In genomic region chr17:81546012-81546411, GRCm38 (mm10) we compare ENCODE assay signal across 26 mouse cellular contexts.
"Had no signal": no experiment of that assay in that cellular context is flagged by ENCODE, and none has a peak within 500 bp of the region (broad histone marks: within the 10 kb centered on the region; RNA-seq: fewer than 3 reads in every experiment).

No protein-coding gene starts in this region.

- H3K4me3 ChIP-seq: gastrocnemius, adult 2 months; heart, embryonic 10.5 days; heart, embryonic 12.5 days; hindbrain, embryonic 10.5 days; hindbrain, embryonic 12.5 days; intestine, embryonic 15.5 days; layer of hippocampus, adult 2 months; limb, embryonic 10.5 days; limb, embryonic 12.5 days; liver, embryonic 13.5 days; liver, embryonic 15.5 days had no signal

- DNase-seq: gastrocnemius, adult 2 months; gastrocnemius, postnatal 10 days; gastrocnemius, postnatal 25 days; heart, adult 18-20 months; heart, postnatal 10 days; heart, postnatal 4 days; kidney, adult 18-20 months; kidney, postnatal 36 days; liver; liver, embryonic 13.5 days; liver, postnatal 0 days had no signal

- H3K27ac ChIP-seq: gastrocnemius, adult 2 months; heart, embryonic 10.5 days; hindbrain, embryonic 10.5 days; hindbrain, embryonic 12.5 days; hindbrain, embryonic 14.5 days; intestine, embryonic 15.5 days; kidney, postnatal 0 days; layer of hippocampus, adult 2 months; limb, embryonic 10.5 days; limb, embryonic 12.5 days; liver, embryonic 13.5 days; liver, embryonic 15.5 days had no signal

- H3K27me3 ChIP-seq: heart, embryonic 12.5 days; hindbrain, embryonic 12.5 days; intestine, embryonic 15.5 days; limb, embryonic 12.5 days; liver, embryonic 13.5 days; liver, embryonic 15.5 days had no signal

- H3K9me3 ChIP-seq: heart, embryonic 10.5 days; heart, embryonic 12.5 days; hindbrain, embryonic 10.5 days; hindbrain, embryonic 12.5 days; intestine, embryonic 15.5 days; limb, embryonic 10.5 days; limb, embryonic 12.5 days; liver, embryonic 13.5 days; liver, embryonic 15.5 days had no signal

- H3K4me1 ChIP-seq: intestine, embryonic 15.5 days; liver, embryonic 13.5 days; liver, embryonic 15.5 days had no signal

- H3K9ac ChIP-seq: heart, embryonic 12.5 days; hindbrain, embryonic 12.5 days; hindbrain, embryonic 14.5 days; intestine, embryonic 15.5 days; limb, embryonic 12.5 days; liver, embryonic 13.5 days; liver, embryonic 15.5 days; liver, postnatal 0 days had no signal

- H3K36me3 ChIP-seq: heart, embryonic 10.5 days; heart, embryonic 12.5 days; hindbrain, embryonic 10.5 days; hindbrain, embryonic 12.5 days; intestine, embryonic 15.5 days; limb, embryonic 10.5 days; limb, embryonic 12.5 days; liver, embryonic 13.5 days; liver, embryonic 15.5 days had no signal

- ATAC-seq: hindbrain, embryonic 16.5 days; inflammation-experienced regulatory T-cells, adult 6 months; intestine, embryonic 15.5 days; intestine, postnatal 0 days; liver, postnatal 0 days had no signal

- H3K4me2 ChIP-seq: heart, embryonic 12.5 days; hindbrain, embryonic 12.5 days; hindbrain, embryonic 14.5 days; intestine, embryonic 15.5 days; limb, embryonic 12.5 days; liver, embryonic 11.5 days; liver, embryonic 13.5 days; liver, embryonic 15.5 days had no signal
